Mouse (Mus musculus): ENCODE results near the gene Sufu. TPM values are rescaled to one million over a fixed set of nuclear protein-coding genes. Genes with fewer than 3 reads are reported as not detected.

Gene Sufu
- total RNA-seq, 2 experiments from 2014 or later: 5.0 to 5.4 TPM

DNA sequence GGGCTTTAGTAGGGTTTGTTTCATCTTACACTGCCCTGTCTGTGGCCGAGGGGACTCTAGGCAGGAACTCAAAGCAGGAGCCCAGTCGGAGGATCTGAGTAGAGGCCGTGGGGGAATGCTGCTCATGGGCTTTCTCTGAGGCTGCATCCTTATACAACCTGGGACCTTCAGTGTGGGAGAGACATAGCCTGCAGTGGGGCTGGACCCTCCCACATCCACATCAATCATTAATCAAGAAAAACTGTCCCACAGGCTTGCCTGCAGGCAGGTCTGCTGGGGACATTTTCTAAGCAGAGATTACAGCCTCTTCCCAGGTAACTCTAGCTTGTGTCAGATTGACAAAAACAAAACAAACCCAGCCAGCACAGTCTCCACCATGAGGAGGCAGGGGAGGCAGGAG is 65.9 kb downstream of the Sufu start:
- no peak for DNase-seq (ENCODE audit: low spot score)

DNA sequence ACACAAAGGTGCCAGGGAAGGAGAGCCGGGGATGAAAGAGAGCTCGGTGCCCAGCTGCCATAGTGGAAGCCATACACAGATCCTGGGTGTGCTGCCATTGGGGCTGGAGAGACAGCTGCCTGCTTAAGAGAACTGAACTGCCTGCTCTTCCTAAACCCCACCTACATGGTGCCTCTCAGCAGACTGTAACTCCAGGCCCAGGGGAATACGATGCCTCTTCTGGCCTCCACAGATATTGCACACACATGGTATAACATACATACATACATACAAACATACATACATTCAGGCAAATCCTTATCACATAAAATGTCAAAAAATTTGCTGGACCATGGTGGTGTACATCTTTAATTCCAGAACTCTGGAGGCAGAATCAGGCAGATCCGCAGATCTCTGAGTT is 66.8 kb downstream of the Sufu start:
- no peak for DNase-seq (ENCODE audit: low spot score)

DNA sequence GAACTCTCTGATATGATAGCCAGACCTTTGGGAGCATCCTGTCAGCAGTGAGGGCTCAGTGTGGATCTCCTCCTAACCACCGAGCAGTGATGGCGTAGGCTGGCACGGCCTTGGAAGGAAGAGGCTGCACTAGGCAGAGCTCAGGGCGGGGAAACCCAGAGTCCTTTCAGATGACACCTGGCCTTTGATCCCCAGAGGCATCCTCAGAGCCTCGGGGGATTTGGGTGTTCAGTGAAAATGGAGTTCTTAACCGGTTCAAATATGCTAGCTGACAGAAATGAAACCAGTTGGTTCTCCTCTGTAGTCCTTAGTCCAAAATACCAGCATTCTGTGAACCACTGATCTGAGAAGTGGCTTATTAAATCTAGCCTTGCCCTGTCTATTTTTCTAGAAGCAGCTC is 69.5 kb downstream of the Sufu start:
- no peak for DNase-seq (ENCODE audit: low spot score)

DNA sequence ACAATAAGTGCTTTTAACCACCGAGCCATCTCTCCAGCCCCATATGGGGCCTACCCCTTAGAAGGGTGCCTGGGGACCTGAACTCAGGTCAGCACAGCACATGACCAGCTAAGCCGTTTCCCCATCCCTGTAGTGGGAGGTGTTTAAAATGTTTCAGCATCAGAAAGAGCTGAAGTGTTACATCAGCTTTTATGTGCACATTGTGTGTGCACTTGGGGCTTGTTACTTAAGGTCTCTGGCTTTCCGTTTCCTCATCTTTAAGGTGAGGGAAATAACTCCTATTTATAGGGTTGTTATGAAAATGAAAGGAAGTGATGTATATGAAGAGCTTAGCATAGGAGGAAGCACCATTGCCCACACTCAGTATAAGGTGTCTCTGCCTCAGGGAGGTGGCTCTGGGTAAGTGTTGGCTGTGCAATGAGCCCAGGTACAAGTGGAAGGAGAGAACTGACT is 70.4 kb downstream of the Sufu start:
- DNase-seq (ENCODE audit: low spot score): no peak

DNA sequence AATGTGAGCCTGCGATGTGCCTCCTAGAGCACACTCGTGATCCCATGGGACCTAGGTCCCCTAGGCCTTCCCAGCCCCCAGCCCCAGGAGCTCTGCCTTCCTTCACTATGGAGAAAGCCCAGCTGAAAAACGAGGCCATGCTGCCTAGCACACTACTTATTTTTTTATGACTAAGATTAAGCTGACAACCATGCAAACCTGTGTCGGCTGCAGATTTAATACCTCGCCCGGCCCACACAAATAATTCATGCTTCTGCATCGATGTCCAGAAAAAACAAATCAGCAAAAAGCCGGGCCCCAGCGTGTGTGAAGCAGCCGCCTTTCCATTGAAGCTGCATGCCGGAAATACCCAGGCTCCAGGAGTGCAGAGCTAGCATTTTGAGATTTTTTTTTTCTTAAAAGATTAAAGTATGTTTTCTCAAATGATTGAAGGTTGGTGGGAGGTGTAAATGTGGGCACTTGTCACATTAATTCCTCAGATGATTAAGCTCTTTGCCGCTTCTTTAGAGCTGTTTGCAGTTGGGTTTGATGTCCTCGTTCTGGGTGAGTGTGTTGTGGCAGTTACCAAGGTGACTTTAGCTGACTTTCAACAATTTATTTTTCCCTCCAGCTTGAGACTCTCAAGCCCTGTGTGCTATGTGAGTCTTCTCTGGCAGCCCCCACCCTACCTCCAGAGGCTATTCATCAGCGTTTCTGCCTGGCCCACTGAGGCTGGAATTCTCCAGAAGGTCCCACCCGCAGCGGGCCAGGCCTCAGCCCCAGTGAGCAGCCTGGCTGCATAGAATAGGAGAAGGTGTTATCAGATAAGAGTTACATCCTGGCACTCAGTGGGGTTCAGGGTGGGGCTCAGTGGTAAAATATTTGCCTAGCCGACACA is 73.9 kb downstream of the Sufu start:
- no peak for DNase-seq (ENCODE audit: low spot score)

DNA sequence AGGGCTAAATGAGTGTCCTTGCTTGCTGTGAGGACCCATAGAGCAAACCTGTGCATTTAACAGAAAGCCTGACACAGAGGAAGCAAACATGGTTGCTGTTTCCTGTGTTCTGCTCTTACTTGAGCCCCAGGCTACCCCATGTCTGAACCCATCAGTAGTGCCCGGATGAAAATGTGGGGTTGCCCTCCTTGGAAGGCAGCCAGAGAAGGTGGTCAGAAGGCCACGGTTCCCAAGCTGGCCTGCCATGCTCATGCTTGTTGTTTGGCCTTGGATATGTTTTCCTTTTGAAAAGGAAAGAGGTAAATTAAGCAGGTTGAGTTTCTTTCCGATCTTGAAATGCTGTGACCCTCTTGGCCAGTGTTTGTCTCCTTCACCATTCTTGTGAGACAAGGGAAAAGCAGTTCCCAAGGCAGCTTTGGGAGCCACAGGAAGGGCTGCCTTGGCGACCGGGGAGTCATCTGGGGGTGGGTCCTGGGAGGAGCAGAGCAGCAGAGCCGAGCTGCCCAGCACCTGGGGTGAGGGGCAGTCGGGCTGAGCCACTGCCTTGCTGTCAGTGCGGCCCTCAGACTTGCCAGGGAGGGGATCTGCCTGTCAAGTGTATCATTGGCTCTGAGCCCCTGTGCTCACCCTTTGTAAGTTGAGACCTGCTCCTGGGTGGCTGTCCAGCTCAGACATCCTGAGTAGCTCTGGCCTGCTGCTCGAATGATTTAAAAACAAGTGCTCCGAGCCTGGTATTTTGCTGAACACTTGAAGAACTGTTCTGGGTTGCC is 74.8 kb downstream of the Sufu start:
- peak; percentile 60 for DNase-seq (ENCODE audit: low spot score)

- no peak for DNase-seq (ENCODE audit: low spot score)
These were observed 80.7 kb downstream of the Sufu start for GRCm38 (mm10) chr19:46477432-46477845.

- peak; percentile 70 for DNase-seq (ENCODE audit: low spot score)
These were observed 81.5 kb downstream of the Sufu start for GRCm38 (mm10) chr19:46478242-46478641.

GRCm38 (mm10) chr19:46478826-46479225 is 82.1 kb downstream of the Sufu start:
- DNase-seq (ENCODE audit: low spot score): peak; percentile 75

DNA sequence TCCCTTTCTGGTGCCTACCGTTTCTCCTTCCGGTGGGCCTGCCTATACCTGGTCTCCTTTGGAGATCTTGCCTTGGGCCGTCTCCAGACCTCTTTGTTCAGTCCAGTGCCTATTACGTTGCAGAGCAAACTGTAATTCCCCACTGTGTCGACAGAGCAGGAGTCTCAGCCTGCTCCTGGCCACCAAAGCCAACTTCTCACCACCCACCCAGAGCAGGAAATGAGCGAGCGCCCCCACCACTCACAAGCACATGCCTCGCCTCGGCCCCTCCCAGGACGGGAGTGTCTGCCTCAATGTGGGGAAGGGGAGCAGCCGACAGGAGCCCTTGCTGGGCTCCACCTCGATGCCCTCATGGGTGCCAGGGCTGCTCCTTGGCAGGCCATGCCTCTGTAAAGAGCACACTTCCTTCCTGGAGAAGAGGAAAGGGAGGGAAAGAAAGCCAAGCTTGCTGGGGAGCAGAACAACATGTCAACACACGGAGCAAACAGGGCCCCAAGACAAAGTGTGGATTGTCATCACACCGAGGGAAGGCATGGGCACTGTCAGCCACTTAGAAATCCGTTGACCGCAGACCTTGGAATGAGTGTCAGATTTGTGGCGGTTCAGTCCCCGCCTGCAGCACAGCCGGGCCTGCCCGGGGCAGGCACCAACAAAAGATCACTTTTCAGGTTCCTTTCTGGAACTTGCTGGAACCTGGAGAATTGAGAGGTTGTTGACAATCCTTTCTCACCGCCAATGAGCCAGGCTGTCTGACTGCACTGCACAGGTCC is 82.8 kb downstream of the Sufu start:
- no peak for DNase-seq (ENCODE audit: low spot score)

GRCm38 (mm10) chr19:46480624-46481345 is 84.1 kb downstream of the Sufu start:
- no peak for DNase-seq (ENCODE audit: low spot score)

DNA sequence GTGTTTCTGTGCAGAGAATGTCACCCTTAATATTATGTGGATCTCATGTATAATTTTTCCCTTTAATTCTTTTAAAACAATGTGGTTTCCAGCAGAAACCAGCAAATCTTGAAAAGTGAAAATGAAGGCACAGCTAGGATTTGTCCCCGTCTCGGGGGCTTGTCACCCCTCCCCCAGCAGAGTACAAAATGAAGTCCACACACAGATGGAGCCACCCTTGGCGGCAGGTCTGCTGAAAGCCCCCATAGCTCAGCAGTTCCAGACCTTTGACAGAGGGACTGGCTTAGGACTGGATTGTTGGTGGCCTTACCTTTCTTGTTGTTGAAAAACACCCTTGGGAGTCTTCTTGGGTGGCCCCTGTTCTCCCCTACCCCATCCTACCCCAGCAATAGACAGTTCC is 84.7 kb downstream of the Sufu start:
- no peak for DNase-seq (ENCODE audit: low spot score)

DNA sequence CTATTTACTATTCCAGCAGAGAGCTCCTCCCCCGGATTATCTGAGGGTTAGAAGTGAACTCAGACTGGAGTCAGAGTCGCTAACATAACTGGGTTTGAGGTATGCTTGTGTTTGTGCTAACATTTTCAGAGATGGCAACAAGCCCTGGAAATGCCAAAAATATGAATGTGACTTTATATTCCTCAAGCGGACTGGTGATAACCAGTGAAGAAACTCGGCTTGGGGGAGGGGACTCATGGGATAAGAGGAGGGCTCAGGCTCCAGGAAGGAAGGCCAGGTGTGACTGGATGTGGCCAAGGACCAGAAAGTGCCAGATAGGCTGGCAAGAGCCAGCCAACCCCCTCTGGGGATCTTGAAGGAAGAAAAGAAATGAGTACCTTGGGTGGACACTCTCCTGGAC is 85.1 kb downstream of the Sufu start:
- DNase-seq (ENCODE audit: low spot score): no peak

DNA sequence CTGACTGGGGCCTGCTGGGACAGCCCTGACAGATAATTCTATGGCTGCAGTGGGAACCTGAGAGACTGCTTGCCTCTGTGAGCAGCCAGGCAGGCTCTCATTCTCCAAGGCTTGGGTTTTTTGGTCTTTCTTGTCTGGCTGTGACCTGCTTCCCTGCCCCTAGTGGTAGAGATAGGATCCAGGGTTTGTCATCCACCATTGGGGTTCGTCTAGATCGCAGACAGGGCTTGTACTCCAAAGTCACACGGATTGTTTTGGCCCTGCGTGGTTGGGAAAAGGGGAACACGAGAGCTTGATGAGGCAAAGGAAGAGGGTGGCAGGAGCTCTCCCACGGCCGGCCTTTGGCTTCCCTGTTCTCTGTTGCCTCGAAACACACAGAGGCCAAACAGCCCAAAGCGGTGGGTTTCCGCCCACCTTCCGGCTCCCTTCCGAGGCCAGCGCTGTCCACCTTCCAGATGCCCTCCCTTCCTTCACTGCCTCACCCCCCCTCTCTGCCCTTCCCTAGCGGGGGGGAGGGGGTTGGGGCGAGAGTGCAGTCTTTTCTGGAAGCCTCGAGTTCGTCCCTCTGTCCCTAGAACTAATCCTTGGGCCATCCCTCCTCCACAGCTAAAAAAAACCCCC is 86.3 kb downstream of the Sufu start:
- DNase-seq (ENCODE audit: low spot score): no peak

- no peak for DNase-seq (ENCODE audit: low spot score)
These were observed 87.1 kb downstream of the Sufu start for GRCm38 (mm10) chr19:46483701-46484328.

GRCm38 (mm10) chr19:46484518-46484917 is 87.8 kb downstream of the Sufu start:
- peak; percentile 77 for DNase-seq (ENCODE audit: low spot score)

GRCm38 (mm10) chr19:46485847-46486246 is 89.2 kb downstream of the Sufu start:
- no peak for DNase-seq (ENCODE audit: low spot score)

DNA sequence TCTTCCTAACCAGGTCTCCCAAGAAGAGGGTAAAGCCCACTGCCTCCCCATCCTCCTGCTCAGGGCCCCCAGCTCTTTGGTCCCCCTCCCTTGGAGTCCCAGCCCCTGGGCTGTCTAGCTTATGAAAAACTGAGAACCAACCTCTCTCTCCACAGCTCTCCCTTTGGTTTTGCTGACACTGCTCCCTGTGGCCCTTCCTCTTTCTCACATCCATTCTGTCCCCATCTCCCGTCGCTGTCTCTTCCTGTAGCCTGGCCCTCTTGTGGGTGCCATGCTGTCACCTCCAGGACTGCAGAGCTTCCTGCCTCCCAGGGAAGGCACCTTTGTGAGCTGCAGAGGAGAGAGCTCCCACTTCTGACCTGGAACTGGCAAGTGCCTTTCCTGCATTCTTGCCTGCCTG is 90.0 kb downstream of the Sufu start:
- no peak for DNase-seq (ENCODE audit: low spot score)

DNA sequence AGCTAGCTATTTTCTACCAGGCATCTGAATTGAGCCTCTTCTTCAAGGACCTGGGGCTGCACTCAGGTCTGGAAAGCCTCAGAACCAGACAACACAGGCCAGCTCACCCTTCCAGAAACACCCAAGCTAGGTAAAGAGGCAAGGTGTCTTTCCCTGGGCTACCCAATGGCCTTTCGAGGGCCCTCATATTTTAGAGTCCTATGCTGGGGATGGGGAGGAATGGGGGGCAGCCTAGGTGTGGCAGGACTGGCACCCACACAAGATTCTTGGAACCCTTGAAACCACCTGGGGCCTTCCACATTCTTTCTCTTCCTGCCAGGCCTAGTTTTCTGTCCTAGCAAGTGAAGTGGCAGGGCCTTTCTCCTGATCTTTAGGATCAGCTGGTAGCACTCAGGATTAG is 92.8 kb downstream of the Sufu start:
- no peak for DNase-seq (ENCODE audit: low spot score)

DNA sequence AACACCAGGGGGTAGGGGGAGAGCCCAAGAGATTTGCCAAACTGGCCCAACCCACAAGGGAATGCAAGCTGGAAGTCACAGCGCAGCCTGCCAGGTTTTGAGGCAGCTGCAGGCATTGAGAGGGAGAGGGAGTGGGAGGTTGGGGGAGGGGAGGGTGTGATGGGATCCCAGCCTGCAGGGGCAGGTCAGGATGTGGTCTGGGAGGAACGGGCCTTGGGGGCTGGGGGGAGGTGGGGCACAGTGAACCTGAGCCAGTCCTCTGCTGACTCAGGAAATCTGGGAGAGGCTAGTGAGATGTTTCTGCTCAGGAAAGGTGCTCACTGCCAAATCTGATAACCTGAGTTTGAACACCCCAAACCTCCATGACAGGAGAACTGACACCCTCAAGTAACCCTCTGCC is 93.9 kb downstream of the Sufu start:
- no peak for DNase-seq (ENCODE audit: low spot score)
